Mouse (Mus musculus): ENCODE measurements at regions not wholly inside any gene's neighbourhood (a gene's known extent, or its start where the extent isn't known, plus 50 kb on each side); places are given as distances from the start of the nearest gene placed in this dataset.

GRCm38 (mm10) chr6:133170548-133170947, 65.8 kb downstream of the Smim10l1 start:
- no peak for DNase-seq

DNA sequence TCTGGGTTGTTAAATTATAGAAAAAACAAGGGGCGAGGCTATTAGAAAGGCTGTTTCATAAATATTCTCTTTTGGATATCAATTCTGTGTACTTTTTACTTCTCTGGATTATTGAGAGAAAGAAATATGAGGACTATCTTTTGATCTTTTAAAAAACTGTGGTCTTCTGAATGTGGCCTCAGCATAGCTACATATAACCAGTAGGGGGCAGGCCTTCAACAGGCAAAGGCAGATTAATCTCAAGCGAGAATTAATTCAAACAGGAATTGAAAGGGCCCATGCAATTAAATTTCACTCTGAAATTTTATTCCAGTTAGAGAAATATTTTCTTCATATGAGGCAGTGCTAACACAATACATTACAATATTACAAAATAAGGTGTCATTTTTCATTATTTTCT, 66.6 kb downstream of the Smim10l1 start:
- DNase-seq = no peak

DNA sequence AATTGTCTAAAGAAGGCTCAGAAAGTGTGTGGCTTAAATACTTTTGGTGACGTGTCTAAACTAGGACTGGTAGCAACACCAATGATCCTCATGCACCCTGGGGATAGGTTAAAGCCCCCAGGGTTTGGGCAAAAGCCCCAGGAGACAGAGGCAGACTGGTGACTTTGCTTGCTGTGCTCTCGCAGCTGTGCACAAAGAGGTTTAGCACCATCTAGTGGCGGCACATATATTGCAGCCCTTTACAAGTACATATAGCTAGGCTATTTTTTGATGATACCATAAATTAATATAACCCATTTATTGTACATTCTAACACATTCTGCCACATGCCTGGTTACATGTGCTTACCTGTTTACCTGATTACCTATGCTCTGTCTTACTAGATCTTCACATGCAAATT, 85.8 kb upstream of the 5530400C23Rik start:
- peak; percentile 66 for DNase-seq
